Mouse (Mus musculus): Measurements from ENCODE around the gene Palm2. TPM values are rescaled to one million over a fixed set of nuclear protein-coding genes. Genes with fewer than 3 reads are reported as not detected.

Gene Palm2
- polyA plus RNA-seq, 1 experiment from 2014 or later = 0.58 TPM

DNA sequence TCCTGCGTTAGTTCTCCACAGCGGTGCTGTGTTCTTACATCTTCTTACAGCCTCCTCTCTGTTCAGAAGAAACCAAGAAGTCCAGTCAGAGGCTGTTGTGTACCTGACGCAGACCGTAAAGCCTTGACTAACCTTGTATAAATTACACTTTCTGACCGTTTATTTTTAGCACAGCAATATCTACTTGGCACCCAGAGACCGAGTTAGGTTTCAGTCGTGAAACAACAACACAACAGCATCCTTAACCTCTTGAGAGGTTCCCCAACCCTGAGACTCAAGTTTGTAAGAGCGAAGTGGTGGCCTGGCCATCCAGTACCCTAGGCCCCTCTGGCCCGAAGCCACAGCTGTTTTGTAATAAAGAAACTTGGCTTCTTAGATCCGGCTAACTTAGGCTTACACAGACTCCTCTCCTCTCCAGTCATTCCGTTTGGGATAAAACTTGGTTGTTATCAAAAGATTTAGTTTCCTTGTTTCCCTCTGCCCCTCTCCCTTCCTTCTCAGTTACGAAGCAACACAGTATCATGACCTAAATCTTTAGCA lies 250.7 kb downstream of the Palm2 start:
- H3K4me2 ChIP-seq (replicated peaks; ENCODE audit: low read depth, low read length) = no peak overlapping the region
- no peak overlapping the region for H3K4me3 ChIP-seq (ENCODE audit: low read length)
- no peaks in the 10 kb centered on the region for H3K36me3 ChIP-seq (ENCODE audit: control insufficient read depth, insufficient read depth, low read length)
- H3K27ac ChIP-seq (ENCODE audit: low read depth, low read length) = no peak overlapping the region
- 47% methylated on average over 12 of the region's 12 CpGs for WGBS
- H3K27me3 ChIP-seq (ENCODE audit: control insufficient read depth, insufficient read depth, low read length) = no peaks in the 10 kb centered on the region
- H3K4me1 ChIP-seq (ENCODE audit: control insufficient read depth, insufficient read depth, low read length) = peaks cover 10% of the 10 kb centered on the region; the same call in 1 of the 2 replicates
- H3K9me3 ChIP-seq (ENCODE audit: control insufficient read depth, low read length) = no peaks in the 10 kb centered on the region
- no peak overlapping the region for H3K9ac ChIP-seq (ENCODE audit: low read depth, low read length)
- ATAC-seq (ENCODE audit: low FRiP score, low TSS enrichment) = no peak

DNA sequence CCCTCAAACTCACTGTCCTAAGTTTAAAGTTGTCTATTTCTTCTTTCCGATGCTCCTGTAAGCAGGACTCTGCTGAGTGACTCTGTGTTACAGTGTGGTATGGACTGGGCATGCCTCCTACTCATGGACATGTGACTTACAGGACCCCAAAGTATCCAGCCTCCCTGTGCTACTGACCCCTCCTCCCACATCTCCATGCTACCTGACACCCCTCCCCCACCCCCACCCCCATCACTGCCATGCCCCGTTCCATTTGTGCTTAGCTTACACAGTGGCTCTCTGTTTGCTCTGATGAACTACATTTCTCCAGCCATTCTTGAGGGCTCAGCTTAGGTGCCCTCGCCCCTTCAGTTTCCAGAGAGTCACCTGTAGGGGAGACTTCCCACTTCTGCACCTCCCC lies 252.7 kb downstream of the Palm2 start:
- Histone ChIP-seq H3K4me1 (ENCODE audit: control insufficient read depth, insufficient read depth, low read length) (0 out of 2 replicates have a peak, but pooled peaks cover 2% of the 10 kb centered on the region), H3K27ac (ENCODE audit: low read depth, low read length) (no peak overlapping the region), H3K9me3 (ENCODE audit: control insufficient read depth, low read length) (no peaks in the 10 kb centered on the region), H3K4me3 (ENCODE audit: low read length) (no peak overlapping the region), H3K9ac (ENCODE audit: low read depth, low read length) (no peak overlapping the region), H3K36me3 (ENCODE audit: control insufficient read depth, insufficient read depth, low read length) (no peaks in the 10 kb centered on the region), H3K4me2 (replicated peaks; ENCODE audit: low read depth, low read length) (no peak overlapping the region), H3K27me3 (ENCODE audit: control insufficient read depth, insufficient read depth, low read length) (no peaks in the 10 kb centered on the region)
- ATAC-seq (ENCODE audit: low FRiP score, low TSS enrichment) = no peak
- WGBS = 58% methylated on average over 3 of the region's 3 CpGs

DNA sequence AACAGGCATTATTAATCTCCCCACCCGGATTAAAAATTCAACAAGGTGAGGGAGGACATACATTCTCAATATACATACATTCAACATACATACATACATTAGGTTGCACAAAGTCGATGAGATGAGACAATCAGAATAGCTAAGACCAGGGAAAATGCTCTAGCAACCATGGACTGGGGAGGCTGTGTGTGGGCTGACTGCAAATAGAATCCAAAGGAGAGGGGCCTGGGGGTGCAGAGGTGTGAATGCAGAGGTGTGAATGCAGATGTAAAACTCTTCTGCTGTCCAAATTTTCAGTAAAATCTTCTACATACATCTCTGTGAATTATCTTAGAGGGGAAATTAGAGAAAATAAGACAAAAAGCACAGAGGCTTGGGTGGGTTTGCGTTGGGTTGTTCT lies 253.5 kb downstream of the Palm2 start:
- H3K9me3 ChIP-seq (ENCODE audit: control insufficient read depth, low read length) = no peaks in the 10 kb centered on the region
- H3K27ac ChIP-seq (ENCODE audit: low read depth, low read length) = no peak overlapping the region
- H3K36me3 ChIP-seq (ENCODE audit: control insufficient read depth, insufficient read depth, low read length) = no peaks in the 10 kb centered on the region
- H3K27me3 ChIP-seq (ENCODE audit: control insufficient read depth, insufficient read depth, low read length) = no peaks in the 10 kb centered on the region
- no peak overlapping the region for H3K9ac ChIP-seq (ENCODE audit: low read depth, low read length)
- no peak for ATAC-seq (ENCODE audit: low FRiP score, low TSS enrichment)
- WGBS = 86% methylated on average over 3 of the region's 3 CpGs
- no peaks in the 10 kb centered on the region for H3K4me1 ChIP-seq (ENCODE audit: control insufficient read depth, insufficient read depth, low read length)
- no peak overlapping the region for H3K4me3 ChIP-seq (ENCODE audit: low read length)
- H3K4me2 ChIP-seq (replicated peaks; ENCODE audit: low read depth, low read length) = no peak overlapping the region

DNA sequence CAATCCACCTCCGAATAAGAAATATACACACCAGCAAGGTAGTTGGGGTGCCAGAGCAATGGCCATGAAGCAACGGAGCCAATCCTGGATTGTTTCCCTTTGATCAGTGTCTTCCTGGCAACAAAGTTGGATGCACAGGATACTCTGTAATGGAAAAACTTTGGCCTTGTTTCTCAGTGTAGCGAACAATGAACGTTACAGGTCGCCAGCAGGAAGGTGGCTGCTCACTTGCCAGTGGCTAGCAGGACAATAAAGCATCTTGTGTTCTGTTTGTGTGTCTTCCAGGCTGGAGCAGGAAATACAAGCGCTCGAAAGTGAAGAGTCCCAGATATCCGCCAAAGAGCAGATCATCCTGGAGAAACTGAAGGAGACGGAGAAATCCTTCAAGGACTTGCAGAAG lies 254.1 kb downstream of the Palm2 start:
- H3K4me3 ChIP-seq (ENCODE audit: low read length) = no peak overlapping the region
- 71% methylated on average over 9 of the region's 9 CpGs for WGBS
- H3K36me3 ChIP-seq (ENCODE audit: control insufficient read depth, insufficient read depth, low read length) = no peaks in the 10 kb centered on the region
- H3K27me3 ChIP-seq (ENCODE audit: control insufficient read depth, insufficient read depth, low read length) = no peaks in the 10 kb centered on the region
- no peak overlapping the region for H3K27ac ChIP-seq (ENCODE audit: low read depth, low read length)
- no peaks in the 10 kb centered on the region for H3K4me1 ChIP-seq (ENCODE audit: control insufficient read depth, insufficient read depth, low read length)
- no peaks in the 10 kb centered on the region for H3K9me3 ChIP-seq (ENCODE audit: control insufficient read depth, low read length)
- ATAC-seq (ENCODE audit: low FRiP score, low TSS enrichment) = no peak
- no peak overlapping the region for H3K9ac ChIP-seq (ENCODE audit: low read depth, low read length)
- H3K4me2 ChIP-seq (replicated peaks; ENCODE audit: low read depth, low read length) = no peak overlapping the region

DNA sequence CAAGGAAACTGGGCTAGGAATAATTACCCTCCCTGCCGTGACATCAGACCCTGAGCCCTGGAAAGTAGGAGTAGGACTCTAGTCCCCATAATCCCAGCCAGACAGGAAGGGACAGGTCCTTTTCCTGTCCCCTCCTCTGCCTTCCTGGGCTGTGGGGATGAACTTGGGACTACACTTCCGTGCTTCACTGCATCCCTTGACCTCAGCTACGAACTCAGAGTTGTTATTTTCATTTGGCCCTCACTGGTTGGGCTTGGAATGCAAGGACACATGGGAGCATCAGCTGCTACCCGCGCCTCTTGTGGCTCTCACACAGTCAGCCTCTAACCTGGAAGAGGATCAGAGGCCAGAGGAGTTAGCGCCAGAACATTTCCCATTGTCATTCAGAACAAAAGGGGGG lies 256.0 kb downstream of the Palm2 start:
- no peak for ATAC-seq (ENCODE audit: low FRiP score, low TSS enrichment)
- Histone ChIP-seq H3K27ac (ENCODE audit: low read depth, low read length) (no peak overlapping the region), H3K4me2 (replicated peaks; ENCODE audit: low read depth, low read length) (no peak overlapping the region), H3K9ac (ENCODE audit: low read depth, low read length) (no peak overlapping the region), H3K4me3 (ENCODE audit: low read length) (no peak overlapping the region), H3K36me3 (ENCODE audit: control insufficient read depth, insufficient read depth, low read length) (no peaks in the 10 kb centered on the region), H3K4me1 (ENCODE audit: control insufficient read depth, insufficient read depth, low read length) (no peaks in the 10 kb centered on the region), H3K9me3 (ENCODE audit: control insufficient read depth, low read length) (no peaks in the 10 kb centered on the region), H3K27me3 (ENCODE audit: control insufficient read depth, insufficient read depth, low read length) (no peaks in the 10 kb centered on the region)
- WGBS = 54% methylated on average over 6 of the region's 6 CpGs

DNA sequence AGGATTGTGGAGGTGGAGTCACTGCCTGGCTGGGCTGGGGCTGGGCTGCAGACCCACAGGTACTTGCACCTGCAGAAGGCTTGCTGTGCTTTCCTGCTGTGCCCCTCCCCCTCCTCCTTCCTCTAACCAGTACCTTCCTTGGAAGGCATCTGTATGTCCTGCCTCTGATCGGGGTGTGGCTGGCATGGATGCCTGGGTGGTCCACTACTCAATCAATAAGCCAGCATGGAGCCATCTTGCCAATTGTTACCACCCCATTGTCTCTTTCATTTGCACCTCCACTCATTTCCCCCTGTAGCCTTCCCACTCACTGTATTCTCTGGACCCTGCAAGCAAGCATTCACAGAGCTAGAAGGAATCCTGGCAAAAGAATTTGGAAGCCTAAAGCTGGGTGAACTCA lies 256.8 kb downstream of the Palm2 start:
- no peak for ATAC-seq (ENCODE audit: low FRiP score, low TSS enrichment)
- no peaks in the 10 kb centered on the region for H3K9me3 ChIP-seq (ENCODE audit: control insufficient read depth, low read length)
- H3K27ac ChIP-seq (ENCODE audit: low read depth, low read length) = no peak overlapping the region
- H3K36me3 ChIP-seq (ENCODE audit: control insufficient read depth, insufficient read depth, low read length) = no peaks in the 10 kb centered on the region
- H3K4me2 ChIP-seq (replicated peaks; ENCODE audit: low read depth, low read length) = no peak overlapping the region
- no peaks in the 10 kb centered on the region for H3K27me3 ChIP-seq (ENCODE audit: control insufficient read depth, insufficient read depth, low read length)
- no peaks in the 10 kb centered on the region for H3K4me1 ChIP-seq (ENCODE audit: control insufficient read depth, insufficient read depth, low read length)
- H3K4me3 ChIP-seq (ENCODE audit: low read length) = no peak overlapping the region
- WGBS = 84% methylated on average over 1 of the region's 1 CpGs
- H3K9ac ChIP-seq (ENCODE audit: low read depth, low read length) = no peak overlapping the region

DNA sequence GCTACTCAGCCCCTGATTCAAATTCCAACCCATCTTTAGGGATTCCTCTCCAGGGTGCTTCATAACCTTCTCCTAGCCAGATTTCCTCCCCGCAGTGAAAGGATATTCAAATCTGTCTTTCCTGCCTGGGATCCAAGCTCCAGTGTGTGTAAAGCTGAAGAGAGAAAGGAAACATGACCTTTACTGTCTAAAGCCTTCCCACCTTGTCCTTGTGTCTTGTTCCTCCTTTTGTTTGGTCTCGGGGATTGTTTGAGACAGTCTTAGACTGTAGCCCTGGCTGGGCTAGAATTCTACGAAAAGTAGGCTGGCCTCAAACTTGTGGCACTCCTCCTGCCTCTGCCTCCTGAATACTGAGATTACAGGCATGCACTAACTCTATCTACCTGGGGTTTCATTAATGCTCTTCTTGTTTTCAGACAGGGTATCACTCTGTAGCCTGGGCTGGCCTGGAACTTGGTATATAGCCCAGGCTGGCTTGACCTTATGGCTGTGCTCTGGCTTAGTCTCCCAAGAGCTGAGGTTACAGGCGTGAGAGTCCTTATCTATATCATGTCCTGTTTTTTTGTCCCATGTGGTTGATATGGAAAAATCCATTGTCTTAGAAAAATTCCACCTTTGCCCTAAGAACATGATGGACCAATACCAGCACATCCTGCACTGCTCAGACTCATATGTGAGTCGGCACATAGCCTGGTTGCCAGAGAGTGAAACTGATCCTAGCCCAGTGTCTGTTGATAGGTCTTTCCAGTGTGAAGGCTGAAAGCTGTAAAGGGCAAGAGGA lies 260.5 kb downstream of the Palm2 start:
- H3K4me2 ChIP-seq (replicated peaks; ENCODE audit: low read depth, low read length) = no peak overlapping the region
- no peak overlapping the region for H3K9ac ChIP-seq (ENCODE audit: low read depth, low read length)
- H3K9me3 ChIP-seq (ENCODE audit: control insufficient read depth, low read length) = no peaks in the 10 kb centered on the region
- H3K4me3 ChIP-seq (ENCODE audit: low read length) = no peak overlapping the region
- no peaks in the 10 kb centered on the region for H3K36me3 ChIP-seq (ENCODE audit: control insufficient read depth, insufficient read depth, low read length)
- no peaks in the 10 kb centered on the region for H3K27me3 ChIP-seq (ENCODE audit: control insufficient read depth, insufficient read depth, low read length)
- WGBS = 79% methylated on average over 5 of the region's 5 CpGs
- H3K4me1 ChIP-seq (ENCODE audit: control insufficient read depth, insufficient read depth, low read length) = no peaks in the 10 kb centered on the region
- no peak overlapping the region for H3K27ac ChIP-seq (ENCODE audit: low read depth, low read length)
- ATAC-seq (ENCODE audit: low FRiP score, low TSS enrichment) = no peak

DNA sequence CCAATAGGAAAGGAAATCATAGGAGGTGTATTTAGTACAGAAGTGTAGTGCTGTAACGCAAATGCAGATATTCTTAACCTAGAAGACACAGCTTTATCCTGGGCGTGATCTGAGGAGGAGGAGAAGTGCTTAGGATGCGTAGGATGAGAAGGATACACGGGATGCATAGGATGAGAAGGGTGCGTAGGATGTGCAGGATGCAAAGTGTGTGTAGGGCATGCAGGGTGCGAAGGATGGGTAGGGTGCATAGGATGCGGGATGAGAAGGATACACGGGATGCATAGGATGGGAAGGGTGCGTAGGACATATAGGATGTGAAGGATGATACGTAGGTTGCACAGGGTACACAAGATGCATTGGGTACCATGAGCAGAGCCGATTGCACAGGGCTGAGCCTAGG lies 262.9 kb downstream of the Palm2 start:
- no peak overlapping the region for H3K27ac ChIP-seq (ENCODE audit: low read depth, low read length)
- no peaks in the 10 kb centered on the region for H3K27me3 ChIP-seq (ENCODE audit: control insufficient read depth, insufficient read depth, low read length)
- no peaks in the 10 kb centered on the region for H3K4me1 ChIP-seq (ENCODE audit: control insufficient read depth, insufficient read depth, low read length)
- H3K4me3 ChIP-seq (ENCODE audit: low read length) = no peak overlapping the region
- no peak overlapping the region for H3K9ac ChIP-seq (ENCODE audit: low read depth, low read length)
- no peak overlapping the region for H3K4me2 ChIP-seq (replicated peaks; ENCODE audit: low read depth, low read length)
- WGBS = 95% methylated on average over 11 of the region's 11 CpGs
- ATAC-seq (ENCODE audit: low FRiP score, low TSS enrichment) = no peak
- no peaks in the 10 kb centered on the region for H3K9me3 ChIP-seq (ENCODE audit: control insufficient read depth, low read length)
- H3K36me3 ChIP-seq (ENCODE audit: control insufficient read depth, insufficient read depth, low read length) = no peaks in the 10 kb centered on the region

DNA sequence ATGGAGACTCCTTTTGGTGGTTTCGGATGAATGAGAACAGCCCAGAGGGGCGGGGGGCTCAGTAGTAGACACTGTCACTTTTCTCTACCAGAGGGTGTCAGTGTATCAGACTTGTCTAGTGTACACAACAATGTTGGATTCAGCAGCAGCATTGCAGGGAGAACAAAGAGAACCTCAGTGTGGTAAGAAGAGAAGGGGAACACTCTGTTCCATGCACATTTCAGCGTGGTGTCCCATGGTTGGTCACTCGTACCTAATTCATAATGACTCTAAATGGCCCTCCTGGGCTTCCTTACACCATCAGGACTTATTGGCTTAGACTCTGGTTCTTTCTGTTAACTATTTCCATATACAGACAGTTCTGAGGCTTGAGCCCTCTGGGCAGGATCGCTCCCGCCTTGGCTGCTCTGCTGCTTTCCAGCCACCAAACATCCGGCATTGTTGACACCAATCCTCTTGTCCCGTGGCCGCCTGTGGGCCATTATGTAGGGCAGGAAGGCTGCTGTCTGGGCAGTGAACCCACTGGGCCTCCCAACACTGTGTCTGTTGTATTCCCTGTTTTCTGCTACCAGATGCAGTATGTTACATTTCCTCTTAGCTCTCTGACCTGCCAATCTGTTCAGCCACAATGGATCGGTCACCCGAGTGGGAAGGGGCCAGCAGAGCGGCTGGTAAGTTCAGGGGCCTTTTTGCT lies 264.0 kb downstream of the Palm2 start:
- no peak overlapping the region for H3K4me3 ChIP-seq (ENCODE audit: low read length)
- no peaks in the 10 kb centered on the region for H3K4me1 ChIP-seq (ENCODE audit: control insufficient read depth, insufficient read depth, low read length)
- no peak for ATAC-seq (ENCODE audit: low FRiP score, low TSS enrichment)
- 87% methylated on average over 12 of the region's 12 CpGs for WGBS
- H3K9me3 ChIP-seq (ENCODE audit: control insufficient read depth, low read length) = no peaks in the 10 kb centered on the region
- H3K4me2 ChIP-seq (replicated peaks; ENCODE audit: low read depth, low read length) = no peak overlapping the region
- no peaks in the 10 kb centered on the region for H3K27me3 ChIP-seq (ENCODE audit: control insufficient read depth, insufficient read depth, low read length)
- no peak overlapping the region for H3K27ac ChIP-seq (ENCODE audit: low read depth, low read length)
- H3K36me3 ChIP-seq (ENCODE audit: control insufficient read depth, insufficient read depth, low read length) = no peaks in the 10 kb centered on the region
- no peak overlapping the region for H3K9ac ChIP-seq (ENCODE audit: low read depth, low read length)

Data from kidney, embryonic 14.5 days (tissue).